Mouse (Mus musculus) forebrain, postnatal 0 days (tissue): ENCODE data around the gene B430218F22Rik. TPM values are rescaled to one million over a fixed set of nuclear protein-coding genes. Genes with fewer than 3 reads are reported as not detected.

Experiments used
- ATAC-seq: fragments of 200-750 bp; cut with Nextera tagmentation; 2 replicates; pipeline ENCODE4 v1.8.0; 2017; ENCODE audit warnings: mild to moderate bottlenecking, moderate library complexity
- DNase-seq: peaks from one replicate; pipeline ENCODE4 v3.0.0-alpha.2; 2015
- H3K27ac ChIP-seq: fragments of 300-500 bp; sonication (generic); 2 replicates; pipeline ENCODE4 v1.5.1; 2014; ENCODE audit warnings: low read depth, mild to moderate bottlenecking, antibody characterized with exemption, low read length, moderate library complexity, mixed read lengths
- H3K27me3 ChIP-seq: fragments of 300-500 bp; sonication (generic); 2 replicates; pipeline ENCODE4 v1.6.1; 2014; ENCODE audit warnings: mild to moderate bottlenecking, low read length, mixed read lengths; ENCODE audit not compliant: insufficient read depth
- H3K36me3 ChIP-seq: fragments of 300-500 bp; sonication (generic); 2 replicates; pipeline ENCODE4 v1.6.1; 2014; ENCODE audit warnings: mild to moderate bottlenecking, moderate library complexity; ENCODE audit not compliant: insufficient read depth
- H3K4me1 ChIP-seq: fragments of 300-500 bp; sonication (generic); 2 replicates; pipeline ENCODE4 v1.6.1; 2014; ENCODE audit warnings: antibody characterized with exemption; ENCODE audit not compliant: insufficient read depth
- H3K4me2 ChIP-seq: fragments of 300-500 bp; sonication (generic); 2 replicates; pipeline ENCODE4 v1.6.1; 2014; ENCODE audit warnings: low read depth, mild to moderate bottlenecking, moderate library complexity
- H3K4me3 ChIP-seq: fragments of 300-500 bp; sonication (generic); 2 replicates; pipeline ENCODE4 v1.5.1; 2014; ENCODE audit warnings: low read depth, low read length, mixed read lengths
- H3K9ac ChIP-seq: fragments of 300-500 bp; sonication (generic); 2 replicates; pipeline ENCODE4 v1.6.1; 2014; ENCODE audit warnings: mild to moderate bottlenecking
- H3K9me3 ChIP-seq: fragments of 300-500 bp; sonication (generic); 2 replicates; pipeline ENCODE4 v1.6.1; 2016; ENCODE audit warnings: low read length
- CTCF ChIP-seq: sonication (generic); IDR thresholded peaks from 2 replicates; pipeline ENCODE4 v1.5.1; 2016; ENCODE audit warnings: antibody characterized with exemption, control low read depth, low read depth
- WGBS: fragments of 180-500 bp; shearing (Covaris S2); extraction: QIAGEN DNeasy Blood & Tissue Kit; methylation state at CpG from one replicate; pipeline ENCODE4 v1.1.7; 2014; 5-methylcytosine and 5-hydroxymethylcytosine counted together
- polyA plus RNA-seq: library from polyadenylated mRNA; unstranded; fragments of >200 nt; fragmentation: Nextera tagmentation; extraction: Ambion mirVana; gene quantifications from 2 replicates; pipeline ENCODE4 v1.2.1, GENCODE M21; 2015
- total RNA-seq: library from RNA; depleted of rRNA; stranded (reverse); fragments of >200 nt; gene quantifications from 2 replicates; pipeline ENCODE4 v1.2.3, GENCODE M21; 2014; rRNA removed

B430218F22Rik gene
- total RNA-seq (0.43 and 1.0 TPM in 2 replicates), polyA plus RNA-seq (1.7 and 2.7 TPM in 2 replicates)

DNA sequence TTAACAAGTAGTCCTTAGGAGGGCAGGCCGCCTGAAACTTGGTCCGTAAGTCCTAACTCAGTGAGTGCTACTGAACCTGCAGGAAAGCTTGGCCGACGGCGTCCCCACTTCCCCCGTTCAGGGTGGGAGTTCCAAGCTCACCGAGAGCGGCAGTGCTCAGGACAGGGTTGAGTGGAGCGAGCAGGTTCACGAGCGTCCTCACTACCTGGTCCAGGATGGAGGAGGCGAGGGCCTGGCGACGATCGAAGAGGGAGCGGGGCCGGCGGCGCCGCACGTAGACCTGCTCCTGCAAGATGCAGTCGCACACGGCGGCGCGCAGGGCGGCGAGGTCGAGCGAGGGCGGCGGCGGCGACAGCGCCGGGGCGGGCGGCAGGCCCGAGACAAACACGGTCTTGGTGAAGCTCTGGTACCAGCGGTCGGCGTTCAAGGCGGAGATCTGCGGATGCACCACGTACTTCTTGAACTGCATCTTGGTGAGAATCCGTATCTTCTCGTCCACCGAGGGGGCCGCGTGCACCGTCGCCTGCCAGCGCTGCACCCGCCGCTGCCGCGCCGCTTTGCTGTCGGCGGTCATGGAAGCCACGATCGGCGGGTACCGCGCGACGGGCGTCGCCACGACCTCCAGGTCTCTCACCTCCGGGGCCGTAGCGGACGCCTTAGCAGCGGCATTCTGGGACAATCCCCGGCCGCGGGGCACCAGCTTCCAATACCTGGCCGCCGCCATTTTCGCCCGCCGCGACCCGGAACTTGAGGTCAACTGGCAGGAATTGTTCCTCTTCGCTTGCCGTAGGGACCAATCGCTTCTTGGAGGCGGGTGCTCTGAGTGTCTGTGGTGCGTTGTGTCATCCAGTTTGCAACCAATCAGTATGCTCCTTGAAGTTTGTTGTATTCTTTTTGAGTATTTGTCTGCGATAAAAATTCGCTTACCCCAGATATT is at the start of gene B430218F22Rik, which contains the start of gene Mrps30:
B430218F22Rik (plus strand) TSS at position 120 of the 937 bp plus-strand sequence.
Mrps30 (minus strand) TSS at position 742 of the 937 bp plus-strand sequence.
- Histone ChIP-seq H3K9me3 (no peaks in the 10 kb centered on the region), H3K36me3 (peaks cover 12% of the 10 kb centered on the region), H3K27me3 (no peaks in the 10 kb centered on the region), H3K4me2 (peak within 1 kb of the TSS; percentile 92), H3K4me1 (no peaks in the 10 kb centered on the region), H3K27ac (peak within 1 kb of the TSS; percentile 80), H3K9ac (peak within 1 kb of the TSS; percentile 73), H3K4me3 (peak within 1 kb of the TSS; percentile 84)
- 3% methylated on average over 93 of the region's 93 CpGs for WGBS
- ATAC-seq, result peak; percentile 99
- TF ChIP-seq CTCF, result no peak
- DNase-seq, result peak; percentile 96

DNA sequence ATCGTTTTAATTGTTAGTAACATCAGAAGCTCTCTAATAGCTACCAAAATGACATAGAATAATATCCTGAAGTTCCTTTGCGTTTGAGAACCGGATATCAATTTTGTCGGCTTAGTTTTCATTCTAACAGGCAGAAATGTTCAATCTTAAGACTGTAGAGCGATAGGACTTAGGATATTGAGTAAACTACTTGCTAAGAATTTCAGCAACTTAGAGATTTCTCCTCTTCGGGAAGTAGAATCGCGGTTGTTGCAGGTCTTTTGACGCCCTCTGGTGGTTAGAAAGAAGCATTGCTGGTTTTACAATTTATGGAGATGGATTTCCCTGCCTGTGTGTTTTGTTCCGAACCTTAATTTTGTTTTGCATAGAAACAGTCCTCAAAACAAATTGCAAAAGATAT is 36.2 kb upstream of the B430218F22Rik start:
- no peaks in the 10 kb centered on the region for H3K36me3 ChIP-seq
- 21% methylated on average over 10 of the region's 10 CpGs for WGBS
- H3K4me3 ChIP-seq, result no peak overlapping the region
- H3K4me1 ChIP-seq, result no peaks in the 10 kb centered on the region
- DNase-seq (peak; percentile 76), ATAC-seq (peak; percentile 66)
- H3K27me3 ChIP-seq, result no peaks in the 10 kb centered on the region
- H3K27ac ChIP-seq, result no peak overlapping the region
- peak; percentile 89 for TF ChIP-seq CTCF
- no peak overlapping the region for H3K9ac ChIP-seq
- H3K4me2 ChIP-seq, result no peak overlapping the region
- no peaks in the 10 kb centered on the region for H3K9me3 ChIP-seq

DNA sequence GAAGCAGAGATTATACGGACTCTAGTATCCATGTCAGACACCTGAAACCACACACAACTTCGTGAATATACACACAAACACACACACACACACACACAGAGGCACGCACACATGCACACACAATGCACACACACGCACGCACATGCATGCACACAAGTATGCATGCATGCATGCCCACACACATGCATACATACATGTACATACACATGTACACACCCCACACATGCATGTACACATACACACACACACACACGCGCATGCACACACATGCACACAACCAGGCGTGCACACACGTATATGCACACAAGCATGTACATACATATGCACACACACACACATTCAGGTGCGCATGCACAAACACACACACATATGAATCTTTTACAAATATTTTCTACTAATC is 35.6 kb upstream of the B430218F22Rik start:
- H3K9me3 ChIP-seq, result no peaks in the 10 kb centered on the region

DNA sequence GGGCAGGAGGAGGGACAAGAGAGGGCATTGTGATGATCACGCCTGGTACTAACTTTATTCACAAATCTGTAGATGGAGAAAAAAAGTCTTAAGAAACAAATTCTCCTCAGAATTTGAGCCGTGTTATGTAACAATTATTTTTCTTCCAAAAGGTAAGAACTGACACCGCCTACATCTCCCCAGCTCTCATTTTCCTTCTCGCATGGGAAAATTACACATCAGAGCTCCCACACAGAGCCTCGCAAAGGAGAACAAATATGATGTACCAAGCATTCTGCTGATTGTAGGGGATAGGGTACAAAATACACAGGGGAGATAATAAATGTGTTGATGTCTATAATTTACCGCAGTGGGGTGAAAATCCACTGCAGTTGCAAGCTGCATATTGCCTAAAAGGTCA is 23.1 kb upstream of the B430218F22Rik start:
- 86% methylated on average over 6 of the region's 6 CpGs for WGBS
- H3K9me3 ChIP-seq, result no peaks in the 10 kb centered on the region
- DNase-seq (no peak), ATAC-seq (no peak)
- H3K36me3 ChIP-seq, result no peaks in the 10 kb centered on the region
- no peak overlapping the region for H3K9ac ChIP-seq
- H3K27ac ChIP-seq, result no peak overlapping the region
- no peaks in the 10 kb centered on the region for H3K4me1 ChIP-seq
- TF ChIP-seq CTCF, result no peak
- H3K27me3 ChIP-seq, result no peaks in the 10 kb centered on the region
- H3K4me2 ChIP-seq, result no peak overlapping the region
- no peak overlapping the region for H3K4me3 ChIP-seq

More for the DNA sequence above, 35.6 kb upstream of the B430218F22Rik start:
- ATAC-seq (no peak), DNase-seq (no peak)
- Histone ChIP-seq H3K27ac (no peak overlapping the region), H3K4me3 (no peak overlapping the region), H3K9ac (no peak overlapping the region), H3K4me1 (no peaks in the 10 kb centered on the region), H3K27me3 (no peaks in the 10 kb centered on the region), H3K4me2 (no peak overlapping the region), H3K36me3 (no peaks in the 10 kb centered on the region)
- no peak for TF ChIP-seq CTCF
- WGBS, result 91% methylated on average over 10 of the region's 10 CpGs

DNA sequence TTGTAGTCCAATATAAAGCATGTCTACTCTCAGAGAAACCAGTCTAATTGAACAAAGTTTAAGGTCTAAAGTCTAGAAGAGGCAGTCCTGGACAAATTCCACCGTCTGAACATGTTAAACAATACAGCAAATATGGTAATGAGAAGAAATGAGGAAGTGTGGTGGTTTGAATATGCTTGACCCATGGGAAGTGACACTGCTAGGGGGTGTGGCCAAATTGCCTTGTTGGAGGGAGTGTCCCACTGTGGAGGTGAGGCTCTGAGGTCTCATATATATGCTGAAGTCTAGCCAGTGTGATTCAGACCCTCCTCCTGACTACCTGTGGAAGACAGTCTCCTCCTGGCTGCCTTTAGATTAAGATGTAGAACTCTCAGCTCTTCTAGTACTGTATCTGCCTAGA is 20.7 kb upstream of the B430218F22Rik start:
- H3K4me1 ChIP-seq, result no peaks in the 10 kb centered on the region
- ATAC-seq (no peak), DNase-seq (no peak)
- WGBS, result 74% methylated on average over 1 of the region's 1 CpGs
- no peaks in the 10 kb centered on the region for H3K9me3 ChIP-seq
- H3K4me3 ChIP-seq, result no peak overlapping the region
- H3K9ac ChIP-seq, result no peak overlapping the region
- no peak for TF ChIP-seq CTCF
- H3K4me2 ChIP-seq, result no peak overlapping the region
- H3K27ac ChIP-seq, result no peak overlapping the region
- no peaks in the 10 kb centered on the region for H3K27me3 ChIP-seq
- no peaks in the 10 kb centered on the region for H3K36me3 ChIP-seq

DNA sequence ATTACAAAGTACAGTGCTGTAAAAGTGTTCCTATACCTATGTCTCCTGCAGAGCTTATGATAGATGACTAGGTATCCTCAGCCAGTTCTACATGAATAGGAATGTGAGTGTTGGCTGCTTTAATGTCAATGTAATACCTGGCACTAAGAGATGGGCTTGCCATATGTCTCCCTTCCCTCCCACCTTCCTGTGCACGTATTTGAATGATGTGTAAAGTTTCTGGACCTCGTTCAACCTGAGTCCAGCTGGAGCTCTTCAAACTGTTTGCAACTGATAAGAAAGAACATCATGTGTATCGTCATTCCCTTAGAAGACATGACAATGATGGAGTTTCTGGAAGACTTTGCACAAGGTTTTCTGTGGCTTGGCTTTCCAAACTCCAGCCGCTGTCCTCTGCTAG is 13.6 kb upstream of the B430218F22Rik start:
- Histone ChIP-seq H3K9ac (no peak overlapping the region), H3K9me3 (no peaks in the 10 kb centered on the region), H3K36me3 (peaks cover 8% of the 10 kb centered on the region), H3K4me2 (no peak overlapping the region), H3K4me3 (no peak overlapping the region), H3K27ac (no peak overlapping the region), H3K4me1 (no peaks in the 10 kb centered on the region), H3K27me3 (no peaks in the 10 kb centered on the region)
- WGBS, result 89% methylated on average over 4 of the region's 4 CpGs
- no peak for TF ChIP-seq CTCF
- DNase-seq (no peak), ATAC-seq (no peak)

DNA sequence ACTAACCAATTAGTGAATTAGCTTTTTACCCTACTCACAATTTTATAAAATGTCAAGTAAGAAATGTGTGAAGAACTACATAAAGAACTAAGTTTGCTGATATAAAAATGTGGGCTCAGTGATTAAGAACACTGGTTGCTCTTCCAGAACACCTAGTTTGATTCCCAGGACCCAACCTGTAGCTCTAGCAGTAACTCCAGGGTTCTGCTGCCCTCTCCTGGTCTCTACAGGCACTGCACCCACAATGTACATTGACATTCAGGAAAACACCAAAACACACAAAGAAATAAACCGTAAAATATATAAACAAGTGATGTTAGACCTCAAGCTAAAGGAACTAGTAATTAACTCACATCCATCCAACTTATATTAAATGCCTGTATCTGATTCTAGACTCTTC is 7.3 kb upstream of the B430218F22Rik start:
- Histone ChIP-seq H3K4me1 (no peaks in the 10 kb centered on the region), H3K27me3 (no peaks in the 10 kb centered on the region), H3K27ac (no peak overlapping the region), H3K4me3 (no peak overlapping the region), H3K9me3 (no peaks in the 10 kb centered on the region), H3K9ac (no peak overlapping the region), H3K4me2 (no peak overlapping the region), H3K36me3 (peaks cover 33% of the 10 kb centered on the region)
- WGBS, result 64% methylated on average over 1 of the region's 1 CpGs
- peak; percentile 65 for DNase-seq
- peak; percentile 85 for TF ChIP-seq CTCF
- 0 out of 2 replicates have a peak, but pooled peaks have one; percentile 40 for ATAC-seq
